Mouse (Mus musculus) naive thymus-derived CD4-positive, alpha-beta T cell, adult 2 months (primary cell): Measurements from ENCODE around the gene Gm11634.
A peak's percentile ranks its signal among the peaks of the same experiment; 100 is the strongest.
"Not testable (repeated sequence)": the region's sequence is repeated elsewhere in the genome, so short reads cannot be mapped to it uniquely, and the experiment has no call there.

Source experiments
- DNase-seq: peaks from one replicate; pipeline ENCODE4 v3.0.0-alpha.2; 2011; ENCODE audit warnings: low read depth

The Gm11634 gene

GRCm38 (mm10) chr11:101599156-101599555 is at the start of gene Gm11634:
Gm11634 (minus strand) TSS chr11:101599256.
- no peak for DNase-seq

DNA sequence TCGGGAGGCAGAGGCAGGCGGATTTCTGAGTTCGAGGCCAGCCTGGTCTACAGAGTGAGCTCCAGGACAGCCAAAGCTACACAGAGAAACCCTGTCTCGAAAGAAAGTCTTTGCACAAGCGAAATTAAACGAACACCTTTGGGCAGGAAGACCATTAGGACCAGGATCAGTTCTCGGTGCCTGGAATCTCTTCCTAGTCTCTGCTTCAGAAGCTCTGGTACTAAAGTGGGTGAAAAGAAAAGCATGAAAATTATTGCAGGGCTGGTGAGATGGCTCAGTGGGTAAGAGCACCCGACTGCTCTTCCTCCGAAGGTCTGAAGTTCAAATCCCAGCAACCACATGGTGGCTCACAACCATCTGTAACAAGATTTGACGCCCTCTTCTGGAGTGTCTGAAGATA is 48.0 kb upstream of the Gm11634 start:
- DNase-seq: not testable (repeated sequence)

DNA sequence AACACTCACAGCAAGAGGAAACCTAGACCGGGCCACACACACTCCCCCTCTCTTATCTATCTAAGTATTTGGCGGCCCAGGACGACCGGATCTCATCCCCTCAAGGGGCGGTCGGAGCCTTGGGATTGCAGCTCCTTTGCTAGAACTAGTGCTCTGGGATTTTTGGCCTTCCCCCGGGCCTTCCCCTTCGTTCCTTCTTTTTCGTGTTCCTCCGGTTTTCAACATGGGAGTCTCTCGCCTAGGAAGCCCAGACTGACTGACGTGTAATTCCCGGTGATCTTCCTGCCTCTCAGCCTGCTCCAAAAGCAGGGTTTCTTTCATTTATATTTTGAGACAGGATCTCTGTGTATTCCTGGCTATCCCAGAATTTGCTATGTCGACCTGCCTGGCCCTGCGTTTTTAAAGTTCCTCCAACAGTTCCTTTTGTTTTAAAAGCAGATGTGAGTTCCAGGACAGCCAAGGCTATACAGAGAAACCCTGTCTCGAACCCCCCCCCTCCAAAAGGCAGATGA is 47.3 kb upstream of the Gm11634 start:
- peak; percentile 39 for DNase-seq

DNA sequence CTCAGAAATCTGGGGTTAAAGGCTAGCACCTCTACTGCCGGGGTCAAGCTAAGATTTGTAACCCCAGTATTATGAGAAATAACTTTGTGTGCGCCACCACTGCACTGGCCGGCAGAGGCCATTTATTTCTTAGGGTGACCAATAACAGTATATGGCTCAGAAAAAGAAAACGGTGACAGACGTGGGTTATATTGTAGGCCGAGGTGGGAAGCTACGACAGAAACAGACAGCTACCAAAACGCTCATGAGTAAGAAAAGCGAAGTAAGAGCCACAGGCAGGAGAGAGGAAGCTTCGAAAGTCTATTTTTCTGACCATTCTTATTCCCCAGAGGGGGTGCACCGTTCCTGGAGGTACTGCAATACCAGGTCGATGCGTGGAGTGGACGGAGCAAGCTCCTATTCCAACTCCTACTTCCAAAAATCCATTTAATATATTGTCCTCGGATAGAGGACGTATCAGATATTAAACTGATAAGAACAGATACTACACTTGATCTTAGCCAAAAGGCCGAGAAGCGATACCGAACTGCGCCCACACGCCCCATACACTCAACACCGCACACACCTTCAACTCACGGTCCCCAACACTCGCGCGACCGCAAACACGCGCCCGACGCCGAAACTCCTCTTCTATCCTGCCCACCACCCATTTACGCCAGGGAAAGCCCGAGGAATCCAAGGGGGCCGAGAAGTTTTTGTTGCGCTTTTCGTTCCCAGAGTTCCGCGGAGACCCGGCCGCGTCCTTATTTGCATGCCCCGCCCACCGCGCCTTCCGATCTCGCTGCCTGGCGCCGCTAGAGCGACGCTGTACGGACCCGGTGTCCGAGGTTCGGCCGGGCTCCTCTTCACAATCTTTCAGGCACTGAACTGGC is 46.6 kb upstream of the Gm11634 start:
- peak; percentile 87 for DNase-seq

- DNase-seq: not testable (repeated sequence)
Measured at GRCm38 (mm10) chr11:101645043-101645410, 46.0 kb upstream of the Gm11634 start.

- DNase-seq: no peak
Measured at GRCm38 (mm10) chr11:101644591-101644990, 45.5 kb upstream of the Gm11634 start.

DNA sequence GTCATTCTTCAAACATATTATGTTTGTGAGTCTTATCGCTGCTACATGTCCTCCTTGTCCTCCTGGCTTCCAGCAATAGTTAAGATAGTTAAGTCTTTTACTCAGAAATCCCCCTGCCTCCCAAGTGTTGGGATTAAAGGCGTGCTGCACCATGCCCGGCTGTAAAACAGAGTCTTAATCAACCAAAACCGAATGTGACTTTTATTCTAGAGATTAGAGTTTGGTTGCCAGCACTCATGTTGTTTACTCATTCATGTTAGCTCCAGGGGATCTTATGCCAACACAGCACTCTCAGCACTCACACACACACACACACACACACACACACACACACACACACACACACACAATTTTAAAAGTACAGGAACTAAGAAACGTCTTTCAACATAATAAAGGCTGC is 43.9 kb upstream of the Gm11634 start:
- peak; percentile 43 for DNase-seq

DNA sequence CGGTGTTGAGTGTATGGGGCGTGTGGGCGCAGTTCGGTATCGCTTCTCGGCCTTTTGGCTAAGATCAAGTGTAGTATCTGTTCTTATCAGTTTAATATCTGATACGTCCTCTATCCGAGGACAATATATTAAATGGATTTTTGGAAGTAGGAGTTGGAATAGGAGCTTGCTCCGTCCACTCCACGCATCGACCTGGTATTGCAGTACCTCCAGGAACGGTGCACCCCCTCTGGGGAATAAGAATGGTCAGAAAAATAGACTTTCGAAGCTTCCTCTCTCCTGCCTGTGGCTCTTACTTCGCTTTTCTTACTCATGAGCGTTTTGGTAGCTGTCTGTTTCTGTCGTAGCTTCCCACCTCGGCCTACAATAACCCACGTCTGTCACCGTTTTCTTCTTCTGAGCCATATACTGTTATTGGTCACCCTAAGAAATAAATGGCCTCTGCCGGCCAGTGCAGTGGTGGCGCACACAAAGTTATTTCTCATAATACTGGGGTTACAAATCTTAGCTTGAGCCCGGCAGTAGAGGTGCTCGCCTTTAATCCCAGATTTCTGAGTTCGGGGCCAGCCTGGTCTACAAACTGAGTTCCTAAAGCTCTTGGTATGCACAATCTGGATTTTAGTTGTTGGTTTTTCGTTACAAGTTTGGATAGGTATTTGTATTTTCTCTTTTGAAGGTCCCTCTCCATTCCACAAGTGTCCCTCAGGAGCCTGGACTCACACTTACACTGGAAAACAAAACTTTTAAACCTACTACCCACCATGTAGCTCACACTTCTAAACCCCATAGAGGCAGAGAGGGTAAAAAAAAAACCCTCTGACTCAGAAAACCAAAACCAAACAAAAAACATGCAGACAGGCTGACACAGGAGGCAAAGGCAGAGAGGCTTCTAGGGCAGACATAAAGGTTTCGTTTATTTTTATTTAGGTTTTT is 42.9 kb upstream of the Gm11634 start:
- DNase-seq: peak; percentile 62

GRCm38 (mm10) chr11:101640857-101641709 is 42.0 kb upstream of the Gm11634 start:
- peak; percentile 85 for DNase-seq

DNA sequence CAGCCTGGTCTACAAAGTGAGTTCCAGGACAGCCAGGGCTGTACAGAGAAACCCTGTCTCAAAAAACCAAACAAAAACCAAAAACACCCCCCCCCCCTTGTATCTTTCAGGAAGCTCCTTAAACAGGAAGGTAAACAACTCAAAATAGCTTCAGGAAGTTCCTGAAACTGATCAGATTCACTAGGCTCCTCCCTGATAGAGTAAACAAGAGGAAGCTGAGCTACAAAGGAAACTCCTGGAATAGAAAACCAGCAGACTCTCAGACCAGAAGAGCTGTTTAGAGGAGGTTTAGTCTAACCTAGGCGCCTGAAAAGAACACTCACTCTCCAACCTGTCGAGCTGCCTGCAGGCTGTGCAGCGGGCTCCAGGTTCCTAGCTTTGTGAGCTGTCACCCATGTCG is 40.7 kb upstream of the Gm11634 start:
- DNase-seq: no peak

- no peak for DNase-seq
Measured at GRCm38 (mm10) chr11:101635660-101636059, 36.6 kb upstream of the Gm11634 start.

DNA sequence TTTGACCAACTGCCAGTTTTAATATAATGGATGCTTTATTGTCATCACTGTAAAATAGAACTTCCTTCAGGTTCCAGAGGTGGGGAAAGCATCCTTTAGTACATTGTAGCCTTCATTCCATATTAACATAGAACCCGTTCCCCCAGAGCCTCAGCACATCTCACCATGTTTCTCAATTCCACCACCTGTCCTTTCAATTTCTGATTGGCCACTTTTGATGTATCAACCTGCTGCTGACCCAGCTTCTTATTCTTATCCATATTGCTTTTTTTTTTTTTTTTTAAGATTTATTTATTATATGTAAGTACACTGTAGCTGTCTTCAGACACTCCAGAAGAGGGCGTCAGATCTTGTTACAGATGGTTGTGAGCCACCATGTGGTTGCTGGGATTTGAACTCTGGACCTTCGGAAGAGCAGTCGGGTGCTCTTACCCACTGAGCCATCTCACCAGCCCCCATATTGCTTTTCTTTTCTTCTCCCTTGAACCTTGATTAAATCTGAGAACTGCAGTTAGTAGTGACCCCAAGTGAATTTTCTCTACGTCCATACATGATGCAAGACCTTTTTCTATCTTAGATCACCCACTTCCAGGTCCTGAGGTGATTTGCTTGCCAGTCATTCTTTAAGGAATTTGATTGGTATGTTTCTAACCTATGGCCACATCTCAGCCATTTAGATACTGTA is 29.8 kb upstream of the Gm11634 start:
- not testable (repeated sequence) for DNase-seq

- peak; percentile 94 for DNase-seq
Measured at GRCm38 (mm10) chr11:101627857-101628559, 29.0 kb upstream of the Gm11634 start.

DNA sequence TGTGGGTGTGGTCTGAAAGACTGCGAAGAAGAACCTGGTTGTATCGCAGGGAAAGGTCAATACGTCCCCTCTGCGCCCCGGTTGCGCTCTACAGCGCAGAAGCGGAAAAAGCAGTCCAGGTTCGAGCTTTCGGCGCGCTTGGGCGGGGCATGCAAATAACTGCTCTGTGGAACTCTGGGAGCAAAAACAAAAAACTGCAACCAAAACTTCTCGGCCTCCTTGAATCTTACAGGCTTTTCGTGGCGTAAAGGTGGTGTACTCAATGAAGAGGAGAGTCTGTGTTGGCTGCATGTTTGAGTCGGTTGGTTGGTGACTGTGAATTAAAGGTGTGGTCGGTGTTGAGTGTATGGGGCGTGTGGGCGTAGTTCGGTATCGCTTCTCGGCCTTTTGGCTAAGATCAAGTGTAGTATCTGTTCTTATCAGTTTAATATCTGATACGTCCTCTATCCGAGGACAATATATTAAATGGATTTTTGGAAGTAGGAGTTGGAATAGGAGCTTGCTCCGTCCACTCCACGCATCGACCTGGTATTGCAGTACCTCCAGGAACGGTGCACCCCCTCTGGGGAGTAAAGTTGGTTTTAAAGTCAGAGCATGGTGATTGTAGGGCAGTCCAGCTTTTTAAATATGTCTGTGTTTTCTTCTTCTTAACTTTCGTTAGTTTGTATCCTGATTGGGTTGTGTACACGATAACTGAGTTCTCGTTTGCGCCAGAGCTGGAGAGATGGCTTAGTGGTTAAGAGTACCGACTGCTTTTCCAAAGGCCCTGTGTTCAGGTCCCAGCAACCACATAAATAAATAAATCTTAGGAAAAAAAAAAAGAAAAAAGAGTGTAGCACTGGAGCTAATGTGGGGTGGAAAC is 28.2 kb upstream of the Gm11634 start, which contains the start of gene Rdm1:
Rdm1 (plus strand) TSS at position 201 of the 862 bp plus-strand sequence.
- DNase-seq: peak; percentile 89

- no peak for DNase-seq
Measured at GRCm38 (mm10) chr11:101626649-101626994, 27.6 kb upstream of the Gm11634 start.

DNA sequence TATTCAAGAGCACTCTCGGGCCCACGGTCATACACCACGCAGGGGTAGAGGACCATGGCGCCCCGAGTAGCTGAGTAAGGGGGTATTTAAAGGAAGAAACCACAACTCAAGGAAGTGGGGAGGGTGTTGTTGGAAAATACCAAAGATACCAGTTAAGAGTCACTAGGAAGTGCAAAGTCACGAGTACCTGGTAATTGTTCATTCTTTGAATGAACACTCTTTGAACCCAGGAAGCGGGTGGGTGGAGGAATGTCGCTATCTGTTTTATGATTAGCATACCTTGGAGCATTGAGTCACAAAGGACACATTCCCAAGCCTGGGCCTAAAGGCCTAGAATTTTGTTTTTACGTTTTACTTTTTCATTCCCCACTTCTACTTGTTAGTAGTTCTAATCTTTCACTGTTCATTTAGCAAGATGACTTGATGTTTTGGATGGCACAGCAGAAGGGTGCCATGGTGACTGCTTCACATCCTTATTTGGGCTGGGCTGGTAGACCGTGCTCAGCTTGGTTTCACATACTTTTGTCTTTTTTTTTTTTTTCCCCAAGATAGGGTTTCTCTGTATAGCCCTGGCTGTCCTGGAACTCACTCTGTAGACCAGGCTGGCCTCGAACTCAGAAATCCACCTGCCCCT is 21.1 kb upstream of the Gm11634 start:
- peak; percentile 58 for DNase-seq

DNA sequence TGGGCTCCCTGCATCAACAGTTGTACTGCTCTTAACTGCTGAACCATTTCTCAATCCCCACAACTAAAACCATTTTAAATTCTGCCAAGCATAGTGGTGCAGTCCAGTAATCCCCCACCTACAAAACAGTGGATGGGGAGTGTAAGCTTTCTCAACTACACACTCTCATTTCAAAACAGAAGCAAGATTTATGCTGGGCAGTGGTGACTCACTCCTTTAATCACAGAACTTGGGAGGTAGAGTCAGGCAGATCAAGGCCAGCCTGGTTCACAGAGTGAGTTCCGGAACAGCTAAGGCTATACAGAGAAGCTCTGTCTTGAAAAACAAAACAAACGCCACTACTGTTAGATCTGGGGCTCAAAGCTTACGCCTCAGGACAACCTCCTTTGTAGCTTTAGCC is 19.5 kb upstream of the Gm11634 start:
- DNase-seq: no peak

DNA sequence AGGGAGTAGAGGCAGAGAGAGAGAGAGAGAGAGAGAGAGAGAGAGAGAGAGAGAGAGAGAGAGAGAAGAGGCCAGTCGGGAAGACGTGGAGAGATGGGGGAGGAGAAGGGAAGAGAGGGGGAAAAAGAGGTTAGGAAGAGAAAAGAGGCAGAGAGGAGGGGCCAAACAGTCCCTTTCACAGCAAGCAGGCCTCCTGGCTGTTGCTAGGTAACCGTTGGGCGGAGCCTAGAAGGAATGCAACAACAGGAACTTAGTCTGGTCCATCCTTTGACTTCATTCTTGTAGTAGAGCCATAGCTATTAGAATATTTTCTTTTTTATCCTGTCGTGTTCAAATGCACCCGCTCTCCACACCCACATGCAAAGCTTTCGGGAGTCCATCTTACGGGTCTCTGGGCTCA is 18.8 kb upstream of the Gm11634 start:
- peak; percentile 72 for DNase-seq
